Mouse (Mus musculus) right cerebral cortex, postnatal 10 days (tissue): ENCODE results near the gene Ttc23l.
"Not testable (repeated sequence)": the region's sequence is repeated elsewhere in the genome, so short reads cannot be mapped to it uniquely, and the experiment has no call there.

Experiments used
- DNase-seq, 2 experiments: peaks; one replicate each; pipeline ENCODE4 v3.0.0; 2021; ENCODE audit warnings: low spot score in 2 of 2

The Ttc23l gene

DNA sequence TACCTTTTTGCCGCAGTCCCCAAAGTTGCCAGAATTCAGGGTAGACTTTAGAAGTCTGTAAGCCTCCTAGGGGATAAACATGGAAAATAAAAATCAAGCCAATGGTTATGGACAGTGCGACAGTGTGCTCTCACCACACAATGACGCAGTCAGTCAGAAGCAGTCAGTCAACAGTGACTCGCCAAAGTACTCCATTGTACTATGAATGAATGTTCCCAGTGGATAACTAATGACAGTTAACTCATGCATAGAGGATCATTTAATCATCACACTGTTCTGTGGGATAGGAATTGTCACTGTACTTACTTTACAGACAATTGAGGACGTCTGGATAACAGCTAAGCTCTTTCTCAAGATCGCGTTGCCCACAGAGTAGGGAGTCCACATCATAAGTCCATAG is 43.3 kb downstream of the Ttc23l start:
- DNase-seq, result no peak

- no peak for DNase-seq
These were observed 52.4 kb downstream of the Ttc23l start for GRCm38 (mm10) chr15:10506099-10506498.

GRCm38 (mm10) chr15:10500838-10501719 is 57.4 kb downstream of the Ttc23l start:
- DNase-seq, result peak; percentile 67 to 80

GRCm38 (mm10) chr15:10500035-10500434 is 58.4 kb downstream of the Ttc23l start:
- DNase-seq, result no peak

DNA sequence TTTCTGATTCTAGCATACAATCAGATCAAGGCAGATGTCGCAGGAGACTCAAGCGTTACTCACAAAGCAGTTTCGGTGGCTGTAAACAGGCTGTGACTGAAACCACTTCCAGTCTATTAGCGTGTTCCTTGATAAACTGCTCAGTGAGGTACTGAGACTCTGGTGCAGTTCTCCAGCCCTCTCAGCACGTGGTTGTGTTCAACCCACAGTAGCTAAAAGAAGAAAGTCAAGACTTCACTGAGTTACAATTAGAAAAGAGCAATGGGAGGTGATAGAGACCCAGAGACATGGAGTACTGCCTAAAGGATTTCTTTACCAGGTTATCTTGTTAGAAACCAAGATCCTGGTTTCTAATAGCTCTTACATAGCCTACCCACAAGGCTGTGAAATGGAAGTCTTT is 58.9 kb downstream of the Ttc23l start:
- no peak for DNase-seq

DNA sequence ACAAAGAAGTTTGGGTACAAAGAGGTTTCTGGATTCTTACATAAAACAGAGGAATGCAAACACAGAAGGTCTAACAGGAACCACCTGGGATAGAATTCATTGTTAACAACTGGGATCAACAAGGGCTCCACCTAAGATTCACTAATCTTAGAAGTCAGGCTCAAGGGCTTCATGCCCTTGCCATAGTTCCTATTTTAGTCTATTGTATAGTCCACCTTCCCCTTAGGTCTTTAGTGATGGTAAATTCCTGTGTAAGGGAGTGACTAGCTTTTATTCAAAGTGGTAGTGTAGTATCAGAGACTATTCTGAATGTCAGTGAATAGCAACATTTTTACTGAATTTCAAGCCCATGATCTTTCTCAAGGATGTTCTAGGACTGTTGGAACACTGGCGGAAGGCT is 61.8 kb downstream of the Ttc23l start:
- not testable (repeated sequence) for DNase-seq

- DNase-seq, result no peak
These were observed 62.5 kb downstream of the Ttc23l start for GRCm38 (mm10) chr15:10495944-10496343.

- no peak for DNase-seq
These were observed 68.4 kb downstream of the Ttc23l start for GRCm38 (mm10) chr15:10490101-10490500.

DNA sequence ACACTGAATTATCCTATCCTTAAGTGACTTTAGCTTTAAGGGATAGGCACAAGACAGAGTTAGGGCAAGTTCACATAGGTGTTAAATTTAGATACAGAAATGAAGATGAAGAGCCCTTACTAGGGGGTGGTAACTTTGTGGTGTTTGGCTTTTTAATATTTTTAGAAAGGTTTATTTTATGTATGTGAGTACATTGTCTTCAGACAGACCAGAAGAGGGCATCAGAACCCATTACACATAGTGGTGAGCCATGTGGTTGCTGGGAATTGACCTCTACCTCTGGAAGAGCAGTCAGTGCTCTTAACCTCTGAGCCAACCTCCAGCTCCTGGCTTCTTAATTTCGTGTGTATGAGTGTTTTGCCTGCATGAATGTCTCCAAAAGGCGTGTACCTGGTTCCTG is 71.2 kb downstream of the Ttc23l start:
- no peak for DNase-seq

GRCm38 (mm10) chr15:10486365-10486839 is 72.1 kb downstream of the Ttc23l start:
- DNase-seq, result no peak

GRCm38 (mm10) chr15:10485484-10486364 is 72.7 kb downstream of the Ttc23l start, which contains the start of the genes Brix1 and Rad1:
Gene Brix1 (minus strand): TSS chr15:10485947.
Gene Rad1 (plus strand): TSS chr15:10486018.
- peak; percentile 96 to 98 for DNase-seq

DNA sequence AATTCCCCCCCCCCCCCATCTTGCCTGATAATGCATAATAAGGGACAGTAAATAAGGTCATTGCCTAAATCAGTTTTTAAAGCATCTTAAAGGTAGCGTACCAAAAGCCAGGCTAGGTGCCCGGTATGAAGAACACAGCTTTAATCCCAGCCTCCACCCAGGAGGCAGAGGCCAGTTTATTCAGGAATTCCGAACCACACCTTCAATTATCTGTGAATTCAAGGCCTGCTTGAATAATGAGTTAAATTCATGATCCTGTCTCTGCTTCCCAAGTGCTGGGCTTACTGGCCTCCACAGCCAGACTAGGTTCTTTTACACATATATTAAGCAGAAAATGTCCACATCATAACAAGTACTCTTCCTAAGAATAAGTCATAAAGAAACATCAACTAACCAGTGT is 87.5 kb downstream of the Ttc23l start:
- no peak for DNase-seq

GRCm38 (mm10) chr15:10470151-10470831 is 88.2 kb downstream of the Ttc23l start, which contains the start of gene Dnajc21:
Gene Dnajc21 (minus strand): TSS chr15:10470516.
- peak; percentile 85 to 86 for DNase-seq

DNA sequence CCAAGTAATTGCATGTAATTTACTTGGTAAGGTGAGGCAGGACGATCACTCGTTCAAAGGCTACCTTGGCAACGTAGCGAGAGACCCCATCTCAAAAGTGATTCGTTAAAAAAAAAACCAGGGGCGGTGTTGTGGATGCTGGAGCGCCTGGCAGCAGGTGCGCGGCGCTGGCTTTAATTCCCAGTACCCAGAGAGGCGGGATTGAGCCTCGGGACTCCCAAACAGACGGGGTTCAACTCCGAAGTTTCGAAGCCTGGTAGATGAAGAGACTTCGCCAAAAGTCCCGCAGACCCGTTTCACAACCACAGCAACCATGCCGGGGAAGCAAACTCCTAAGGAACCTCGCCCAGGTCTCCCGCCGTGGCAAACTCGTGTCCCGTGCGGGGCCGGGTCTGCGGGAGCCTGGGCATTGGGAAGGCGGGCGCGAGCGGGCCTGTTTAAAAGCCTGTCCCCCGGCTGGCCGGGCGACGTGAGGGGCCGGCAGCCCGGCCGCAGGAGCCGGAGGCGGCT is 88.8 kb downstream of the Ttc23l start:
- DNase-seq, result peak; percentile 37 to 45

- no peak for DNase-seq
These were observed 89.7 kb downstream of the Ttc23l start for GRCm38 (mm10) chr15:10468761-10469160.

DNA sequence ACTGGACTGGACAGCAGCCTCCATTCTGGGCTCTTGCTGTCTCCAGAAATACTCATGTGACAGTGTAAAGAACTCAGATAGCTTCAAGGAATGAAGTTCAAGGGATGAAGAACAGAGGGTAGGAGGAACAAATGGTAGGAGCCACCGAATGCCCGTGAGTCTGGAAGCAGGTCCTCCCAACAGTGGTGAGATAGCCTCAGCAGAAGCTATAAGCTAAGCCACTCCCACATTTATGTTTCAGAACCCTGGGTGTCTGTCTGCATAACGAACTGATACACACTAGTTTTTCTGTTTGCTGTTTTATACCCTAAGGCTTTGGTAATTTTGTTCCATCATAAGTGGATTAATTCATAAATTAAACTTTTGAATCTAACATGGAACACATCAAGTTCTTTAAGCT is 93.8 kb downstream of the Ttc23l start:
- no peak for DNase-seq

DNA sequence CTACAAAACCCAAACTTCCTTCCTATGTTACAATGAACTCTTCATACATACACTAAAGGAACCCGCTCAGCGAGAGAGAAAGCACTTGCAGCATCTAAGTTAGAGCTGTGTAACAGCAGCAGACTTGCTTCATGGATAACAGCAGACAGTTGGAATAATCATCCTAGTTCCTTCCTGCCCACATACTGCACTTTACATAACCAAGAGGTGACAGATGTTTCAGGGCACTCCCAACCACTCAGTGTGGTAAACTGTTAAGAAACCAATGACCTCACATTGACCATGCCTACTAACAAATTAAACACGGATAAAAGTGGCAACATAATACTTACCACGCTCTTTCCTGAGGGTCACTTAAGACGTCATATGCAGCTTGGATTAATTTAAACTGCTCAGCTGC is 94.9 kb downstream of the Ttc23l start:
- no peak for DNase-seq

- DNase-seq, result no peak
These were observed 97.5 kb downstream of the Ttc23l start for GRCm38 (mm10) chr15:10460986-10461385.
